Mouse (Mus musculus) lung, adult 2 months (tissue): ENCODE results near the gene Dmwd.

Experiments used
- CTCF ChIP-seq: fragments of 200-500 bp; IDR thresholded peaks from 2 replicates; pipeline ENCODE4 v1.5.1; 2011; ENCODE audit warnings: mild to moderate bottlenecking, low read length, control low read depth; ENCODE audit not compliant: insufficient read depth
- POLR2A ChIP-seq: fragments of 200-500 bp; IDR thresholded peaks from 2 replicates; pipeline ENCODE4 v1.6.1; 2011; ENCODE audit warnings: low read depth, mild to moderate bottlenecking, control low read depth, low read length, borderline replicate concordance; ENCODE audit errors: extremely low read depth

- no peak for TF ChIP-seq CTCF
- TF ChIP-seq POLR2A, result no peak
Observed at GRCm38 (mm10) chr7:19103741-19104140, 27.7 kb downstream of the Dmwd start.
